Mouse (Mus musculus) liver, embryonic 16.5 days (tissue): Measurements from ENCODE around the gene Bfsp1. TPM values are rescaled to one million over a fixed set of nuclear protein-coding genes. Genes with fewer than 3 reads are reported as not detected.

Source experiments
- ATAC-seq: fragments of 200-750 bp; cut with Nextera tagmentation; 2 replicates; pipeline ENCODE4 v1.8.0; 2017; ENCODE audit warnings: low read depth, mild to moderate bottlenecking, moderate number of reproducible peaks, moderate library complexity
- H3K27ac ChIP-seq: fragments of 300-500 bp; sonication (generic); 2 replicates; pipeline ENCODE4 v1.5.1; 2014; ENCODE audit warnings: mild to moderate bottlenecking, low read length
- H3K27me3 ChIP-seq: fragments of 300-500 bp; sonication (generic); 2 replicates; pipeline ENCODE4 v1.6.1; 2014; ENCODE audit warnings: low read depth, low read length, mixed read lengths; ENCODE audit not compliant: control insufficient read depth, insufficient read depth
- H3K36me3 ChIP-seq: fragments of 300-500 bp; sonication (generic); 2 replicates; pipeline ENCODE4 v1.6.1; 2014; ENCODE audit warnings: mild to moderate bottlenecking; ENCODE audit not compliant: control insufficient read depth, insufficient read depth
- H3K4me1 ChIP-seq: fragments of 300-500 bp; sonication (generic); 2 replicates; pipeline ENCODE4 v1.6.1; 2014; ENCODE audit warnings: low read depth, low read length, mixed read lengths; ENCODE audit not compliant: control insufficient read depth
- H3K4me2 ChIP-seq: fragments of 300-500 bp; sonication (generic); 2 replicates; pipeline ENCODE4 v1.6.1; 2014; ENCODE audit warnings: low read depth, low read length, mixed read lengths
- H3K4me3 ChIP-seq: fragments of 300-500 bp; sonication (generic); 2 replicates; pipeline ENCODE4 v1.5.1; 2014; ENCODE audit warnings: low read depth, mild to moderate bottlenecking, low read length
- H3K9ac ChIP-seq: fragments of 300-500 bp; sonication (generic); 2 replicates; pipeline ENCODE4 v1.6.1; 2014; ENCODE audit warnings: low read depth, low read length
- H3K9me3 ChIP-seq: fragments of 300-500 bp; sonication (generic); replicated peaks from 2 replicates; pipeline ENCODE4 v1.6.1; 2016; ENCODE audit warnings: low read length; ENCODE audit not compliant: control insufficient read depth
- WGBS: fragments of 180-500 bp; shearing (Covaris S2); extraction: QIAGEN DNeasy Blood & Tissue Kit; methylation state at CpG from one replicate; pipeline ENCODE4 v1.1.7; 2014; ENCODE audit not compliant: insufficient replicate concordance; 5-methylcytosine and 5-hydroxymethylcytosine counted together
- polyA plus RNA-seq: library from polyadenylated mRNA; unstranded; fragments of >200 nt; fragmentation: Nextera tagmentation; extraction: Ambion mirVana; gene quantifications from 2 replicates; pipeline ENCODE4 v1.2.1, GENCODE M21; 2015

Bfsp1 gene
- polyA plus RNA-seq, 1 experiment from 2014 or later, result 0.11 TPM

DNA sequence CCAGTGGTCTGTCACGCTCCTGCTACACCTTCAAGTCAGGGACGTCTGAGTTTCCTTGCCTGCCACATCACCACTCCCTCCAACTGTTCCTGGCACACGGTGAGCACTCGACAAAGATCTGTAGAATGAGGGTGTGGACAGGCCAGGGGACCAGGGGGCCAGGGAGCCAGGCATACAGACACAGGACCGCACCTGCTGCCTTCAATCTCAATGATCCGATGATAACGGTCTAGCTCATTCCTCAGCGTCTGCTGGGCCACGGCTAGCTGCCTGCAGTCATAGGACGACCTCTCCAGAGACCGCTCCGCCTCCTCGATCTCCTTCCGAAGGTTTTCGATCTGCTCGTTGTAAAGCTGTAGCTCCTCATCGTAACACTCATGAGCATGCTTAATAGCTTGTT, 31.3 kb downstream of the Bfsp1 start:
- H3K27me3 ChIP-seq, result no peaks in the 10 kb centered on the region
- no peaks in the 10 kb centered on the region for H3K4me1 ChIP-seq
- no peak overlapping the region for H3K9ac ChIP-seq
- no peaks in the 10 kb centered on the region for H3K36me3 ChIP-seq
- WGBS, result 66% methylated on average over 17 of the region's 17 CpGs
- no peak overlapping the region for H3K27ac ChIP-seq
- H3K9me3 ChIP-seq, result no peaks in the 10 kb centered on the region
- no peak overlapping the region for H3K4me2 ChIP-seq
- ATAC-seq, result no peak
- no peak overlapping the region for H3K4me3 ChIP-seq

DNA sequence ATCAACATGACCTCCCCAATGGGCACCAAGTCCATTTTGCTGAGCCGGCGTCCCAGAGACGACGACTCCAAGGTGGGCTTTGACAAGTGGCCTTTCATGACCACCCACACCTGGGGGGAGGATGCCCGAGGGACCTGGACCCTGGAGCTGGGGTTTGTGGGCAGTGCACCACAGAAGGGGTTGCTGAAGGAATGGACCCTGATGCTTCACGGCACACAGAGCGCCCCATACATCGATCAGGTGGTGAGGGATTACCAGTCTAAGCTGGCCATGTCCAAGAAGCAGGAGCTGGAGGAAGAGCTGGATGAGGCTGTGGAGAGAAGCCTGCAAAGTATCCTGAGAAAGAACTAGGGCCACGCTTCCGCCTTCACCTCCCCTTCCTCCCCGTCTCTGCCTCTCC, 49.5 kb downstream of the Bfsp1 start:
- no peaks in the 10 kb centered on the region for H3K27me3 ChIP-seq
- ATAC-seq, result no peak
- no peak overlapping the region for H3K4me2 ChIP-seq
- WGBS, result 70% methylated on average over 11 of the region's 11 CpGs
- H3K4me3 ChIP-seq, result no peak overlapping the region
- H3K27ac ChIP-seq, result no peak overlapping the region
- no peaks in the 10 kb centered on the region for H3K36me3 ChIP-seq
- H3K4me1 ChIP-seq, result no peaks in the 10 kb centered on the region
- H3K9me3 ChIP-seq, result no peaks in the 10 kb centered on the region
- H3K9ac ChIP-seq, result no peak overlapping the region

DNA sequence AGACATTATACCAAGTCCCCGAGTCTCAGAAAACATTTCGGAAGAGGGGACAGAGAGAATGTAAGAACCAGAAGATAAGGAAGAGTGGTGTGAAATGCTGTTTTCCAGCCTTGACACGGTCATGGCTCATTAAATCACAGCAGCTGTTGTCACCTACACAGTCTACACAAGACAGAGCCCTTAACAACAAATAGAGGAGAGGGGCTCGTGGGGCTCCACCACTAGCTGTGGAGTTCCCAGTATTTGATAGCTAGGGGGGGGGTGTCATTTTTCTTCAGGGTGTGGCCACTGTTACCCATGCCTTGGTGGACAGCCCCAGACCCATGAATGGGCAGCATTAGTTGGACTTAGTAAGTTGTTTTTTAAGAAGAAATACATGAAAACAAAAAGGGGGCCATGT, 50.7 kb downstream of the Bfsp1 start:
- H3K4me1 ChIP-seq, result no peaks in the 10 kb centered on the region
- no peak overlapping the region for H3K4me2 ChIP-seq
- 67% methylated on average over 4 of the region's 4 CpGs for WGBS

DNA sequence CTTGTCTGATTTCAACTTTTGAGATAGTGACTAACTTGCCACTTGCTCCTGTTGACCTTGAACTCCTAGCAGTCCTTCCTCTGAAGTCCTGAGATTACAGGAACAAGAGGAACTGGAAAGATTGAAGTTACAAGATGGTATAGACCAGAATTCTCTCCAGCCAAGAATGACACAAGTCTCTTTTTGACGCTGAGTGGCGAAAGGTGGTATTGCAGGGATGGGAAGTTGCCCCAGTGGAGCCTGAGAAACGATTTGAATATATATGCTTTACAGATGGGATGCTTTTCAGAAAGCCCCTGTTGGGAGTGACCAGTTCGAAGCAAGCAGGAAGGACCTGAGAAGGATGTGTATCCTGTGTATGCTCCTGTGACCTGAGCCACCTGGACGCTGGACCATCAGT, 54.2 kb downstream of the Bfsp1 start:
- no peaks in the 10 kb centered on the region for H3K4me1 ChIP-seq
- ATAC-seq, result no peak
- 41% methylated on average over 5 of the region's 5 CpGs for WGBS
- H3K4me3 ChIP-seq, result no peak overlapping the region
- no peaks in the 10 kb centered on the region for H3K9me3 ChIP-seq
- H3K27ac ChIP-seq, result no peak overlapping the region
- no peak overlapping the region for H3K4me2 ChIP-seq
- H3K9ac ChIP-seq, result no peak overlapping the region
- H3K36me3 ChIP-seq, result no peaks in the 10 kb centered on the region
- no peaks in the 10 kb centered on the region for H3K27me3 ChIP-seq

More for the DNA sequence above, 50.7 kb downstream of the Bfsp1 start:
- Histone ChIP-seq H3K36me3 (no peaks in the 10 kb centered on the region), H3K4me3 (no peak overlapping the region), H3K27me3 (no peaks in the 10 kb centered on the region), H3K9ac (no peak overlapping the region), H3K27ac (no peak overlapping the region), H3K9me3 (no peaks in the 10 kb centered on the region)
- no peak for ATAC-seq

DNA sequence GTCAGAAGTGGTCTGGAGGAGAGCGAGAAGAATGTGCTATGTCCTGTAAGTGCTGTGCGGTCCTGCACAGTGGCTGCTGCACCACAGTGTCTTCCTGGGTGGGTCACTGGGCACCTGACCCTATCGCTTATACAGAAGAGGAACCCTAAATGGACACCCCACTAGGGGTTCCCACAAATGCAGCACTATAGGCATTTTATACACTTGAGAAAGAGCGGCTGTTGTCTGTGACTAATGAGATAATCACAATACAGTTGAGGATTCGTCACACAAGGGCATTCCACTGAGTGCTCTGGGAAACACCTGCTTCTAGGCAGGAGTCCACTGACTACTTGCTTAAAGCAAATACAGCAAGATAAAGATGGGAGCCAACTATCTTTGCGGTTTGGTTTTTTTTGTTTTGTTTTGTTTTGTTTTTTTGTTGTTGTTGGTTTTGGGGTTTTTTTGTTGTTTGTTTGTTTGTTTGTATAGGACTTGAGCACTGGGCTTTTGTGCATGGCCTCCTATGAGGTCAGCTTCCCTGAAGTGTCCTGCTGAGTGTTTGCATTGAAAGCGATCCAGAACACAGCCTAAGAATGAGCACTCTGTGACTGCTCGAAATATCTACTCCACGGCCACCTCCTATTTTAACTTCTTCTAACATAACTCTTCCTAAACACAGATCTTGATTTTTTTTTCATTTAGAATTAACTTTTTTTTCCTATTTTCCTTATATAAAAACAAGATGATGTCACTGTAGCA, 55.9 kb downstream of the Bfsp1 start:
- Histone ChIP-seq H3K4me1 (no peaks in the 10 kb centered on the region), H3K9me3 (no peaks in the 10 kb centered on the region), H3K27ac (no peak overlapping the region), H3K4me2 (no peak overlapping the region), H3K4me3 (no peak overlapping the region), H3K27me3 (no peaks in the 10 kb centered on the region), H3K36me3 (no peaks in the 10 kb centered on the region), H3K9ac (no peak overlapping the region)
- WGBS, result 62% methylated on average over 9 of the region's 9 CpGs
- no peak for ATAC-seq

DNA sequence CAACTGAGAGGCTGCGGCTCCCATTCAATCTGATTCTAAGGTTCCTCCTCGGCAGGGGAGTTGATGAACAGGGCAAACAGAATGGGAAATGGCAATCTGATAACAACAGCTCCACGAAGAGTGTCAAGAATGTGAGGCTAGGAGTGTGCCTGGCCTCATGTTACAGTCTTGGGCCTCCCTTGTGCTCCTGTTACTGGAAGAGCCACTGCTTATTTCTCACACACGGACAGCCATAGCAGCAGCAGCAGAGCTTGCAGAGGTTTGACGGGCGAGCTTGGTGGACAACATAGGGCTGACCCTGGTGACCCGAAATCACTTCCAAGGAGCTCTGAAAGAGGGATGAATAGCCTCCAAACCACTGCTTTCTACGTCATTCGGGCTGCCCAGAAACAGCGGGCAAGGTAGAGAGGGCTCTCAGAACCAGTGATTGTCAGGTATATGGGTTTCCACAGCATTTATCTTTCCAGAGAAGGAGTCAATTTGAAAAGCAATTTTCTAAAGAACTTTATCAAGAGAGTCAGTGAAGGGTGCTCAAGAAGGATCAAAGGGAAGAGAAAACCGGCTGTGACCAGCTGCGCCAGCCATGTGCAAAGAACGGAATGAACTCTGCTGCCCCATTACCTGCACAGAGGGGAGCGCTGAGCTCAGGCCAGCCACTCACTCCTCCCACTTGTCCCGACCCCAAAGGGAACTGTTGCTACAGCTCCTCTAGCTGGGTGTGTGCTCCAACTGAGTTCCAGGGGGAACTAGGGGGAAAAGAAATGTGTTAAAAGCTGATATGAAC, 56.6 kb downstream of the Bfsp1 start:
- H3K9ac ChIP-seq, result no peak overlapping the region
- no peaks in the 10 kb centered on the region for H3K9me3 ChIP-seq
- WGBS, result 58% methylated on average over 15 of the region's 15 CpGs
- no peaks in the 10 kb centered on the region for H3K27me3 ChIP-seq
- no peak for ATAC-seq
- H3K4me3 ChIP-seq, result no peak overlapping the region
- no peak overlapping the region for H3K27ac ChIP-seq
- no peaks in the 10 kb centered on the region for H3K36me3 ChIP-seq
- no peak overlapping the region for H3K4me2 ChIP-seq
- no peaks in the 10 kb centered on the region for H3K4me1 ChIP-seq

DNA sequence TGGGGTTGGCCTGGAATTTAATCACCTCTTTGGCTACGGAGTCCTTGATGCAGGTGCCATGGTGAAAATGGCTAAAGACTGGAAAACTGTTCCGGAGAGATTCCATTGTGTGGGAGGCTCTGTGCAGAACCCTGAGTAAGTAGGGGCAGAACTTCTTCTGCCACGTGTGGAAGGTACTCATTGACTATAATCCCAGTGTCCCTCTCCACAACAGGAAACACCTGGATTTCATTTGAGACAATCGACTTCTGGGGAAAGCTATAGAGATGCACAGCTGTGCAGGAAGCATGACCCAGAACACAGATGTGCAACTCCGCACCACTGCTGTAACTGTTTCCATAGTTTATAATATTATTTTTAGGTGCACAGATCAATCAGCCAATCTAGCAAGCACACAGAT, 61.9 kb downstream of the Bfsp1 start:
- Histone ChIP-seq H3K27ac (no peak overlapping the region), H3K9ac (no peak overlapping the region), H3K4me2 (no peak overlapping the region), H3K36me3 (no peaks in the 10 kb centered on the region), H3K27me3 (no peaks in the 10 kb centered on the region), H3K4me3 (no peak overlapping the region), H3K4me1 (no peaks in the 10 kb centered on the region), H3K9me3 (no peaks in the 10 kb centered on the region)
- no peak for ATAC-seq
- WGBS, result 55% methylated on average over 5 of the region's 5 CpGs

DNA sequence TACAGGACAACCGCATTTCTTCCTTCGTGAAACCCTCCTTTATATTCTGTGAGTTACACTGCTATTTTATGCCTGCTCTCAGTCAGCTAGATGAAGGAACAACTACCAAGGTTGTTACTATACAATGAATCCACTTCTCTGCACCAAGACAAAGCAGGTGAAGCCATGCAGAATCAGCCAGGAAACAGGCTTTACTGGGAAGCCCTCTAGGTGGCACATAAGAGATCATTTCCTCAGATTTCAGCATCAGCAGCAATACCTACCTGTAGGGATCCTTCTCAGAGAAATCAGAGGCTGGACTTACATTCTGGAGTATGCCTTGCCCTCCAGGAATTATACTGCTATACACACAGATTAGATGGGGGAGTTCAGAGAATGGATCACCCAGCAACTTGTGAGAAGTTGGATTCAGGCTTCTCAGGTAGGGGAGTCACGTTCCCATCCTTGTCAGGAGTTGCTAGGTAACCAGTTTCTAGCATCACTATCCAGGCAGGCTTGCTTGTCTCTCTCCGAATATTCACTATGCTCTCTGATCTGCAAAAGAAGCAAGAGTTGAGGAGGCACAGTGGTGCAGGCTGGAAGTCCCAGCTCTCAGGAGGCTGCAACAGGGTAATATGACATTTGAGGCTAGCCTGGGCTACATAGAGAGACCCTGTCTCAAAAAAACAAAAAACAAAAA, 66.5 kb downstream of the Bfsp1 start:
- H3K36me3 ChIP-seq, result no peaks in the 10 kb centered on the region
- no peak overlapping the region for H3K4me3 ChIP-seq
- ATAC-seq, result no peak
- H3K4me2 ChIP-seq, result no peak overlapping the region
- no peaks in the 10 kb centered on the region for H3K4me1 ChIP-seq
- no peak overlapping the region for H3K9ac ChIP-seq
- WGBS, result 52% methylated on average over 4 of the region's 4 CpGs
- no peaks in the 10 kb centered on the region for H3K9me3 ChIP-seq
- no peaks in the 10 kb centered on the region for H3K27me3 ChIP-seq
- no peak overlapping the region for H3K27ac ChIP-seq

DNA sequence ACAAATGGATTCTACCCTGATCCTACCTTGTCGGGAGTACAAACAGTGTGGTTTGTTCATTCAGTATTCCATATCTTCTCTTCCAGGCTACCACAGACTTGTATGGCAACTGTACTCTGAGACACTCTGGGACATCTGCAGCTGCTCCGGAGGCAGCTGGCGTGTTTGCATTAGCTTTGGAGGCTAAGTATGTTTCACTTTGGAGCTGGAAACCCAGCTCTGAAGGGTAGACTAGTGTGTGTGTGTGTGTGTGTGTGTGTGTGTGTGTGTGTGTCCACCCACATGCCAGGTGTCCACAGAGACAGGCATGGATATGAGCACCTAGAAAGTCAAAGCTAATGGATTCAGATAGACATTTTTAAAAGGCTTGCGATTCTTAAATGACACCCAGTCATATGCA, 67.1 kb downstream of the Bfsp1 start:
- Histone ChIP-seq H3K9me3 (no peaks in the 10 kb centered on the region), H3K36me3 (no peaks in the 10 kb centered on the region), H3K27ac (no peak overlapping the region), H3K27me3 (no peaks in the 10 kb centered on the region), H3K9ac (no peak overlapping the region), H3K4me2 (no peak overlapping the region), H3K4me1 (no peaks in the 10 kb centered on the region), H3K4me3 (no peak overlapping the region)
- no peak for ATAC-seq
- WGBS, result 64% methylated on average over 4 of the region's 4 CpGs
